Mouse (Mus musculus) left cerebral cortex, postnatal 14 days (tissue): Measurements from ENCODE around the gene Sarnp. TPM values are rescaled to one million over a fixed set of nuclear protein-coding genes. Genes with fewer than 3 reads are reported as not detected.
A peak's percentile ranks its signal among the peaks of the same experiment; 100 is the strongest.
"Not testable (repeated sequence)": the region's sequence is repeated elsewhere in the genome, so short reads cannot be mapped to it uniquely, and the experiment has no call there.

Experiments used
- DNase-seq, 2 experiments: peaks; one replicate each; pipeline ENCODE4 v3.0.0; 2021 to 2022; ENCODE audit warnings: low spot score in 2 of 2, mixed read lengths in 1 of 2
- intact Hi-C: fragments of 180-260 bp; cut with DNase I; formaldehyde crosslinking; loops from one replicate; pipeline ENCODE4 v1.15.1; 2025
- total RNA-seq, 2 experiments: library from RNA; stranded (reverse); gene quantifications; 2 replicates each; pipeline ENCODE4 v1.2.3; 2021

Gene Sarnp
- total RNA-seq, 2 experiments from 2014 or later = 38.9 to 41.7 TPM

- intact Hi-C loops = no loop called here
- no peak for DNase-seq
Measured at GRCm38 (mm10) chr10:128806086-128806485, 11.0 kb upstream of the Sarnp start.

- intact Hi-C loops = no loop called here
- no peak for DNase-seq
Measured at GRCm38 (mm10) chr10:128807018-128807417, 10.1 kb upstream of the Sarnp start.

GRCm38 (mm10) chr10:128820217-128820616 is 3.1 kb downstream of the Sarnp start:
- no peak for DNase-seq
- intact Hi-C loops = no loop called here

DNA sequence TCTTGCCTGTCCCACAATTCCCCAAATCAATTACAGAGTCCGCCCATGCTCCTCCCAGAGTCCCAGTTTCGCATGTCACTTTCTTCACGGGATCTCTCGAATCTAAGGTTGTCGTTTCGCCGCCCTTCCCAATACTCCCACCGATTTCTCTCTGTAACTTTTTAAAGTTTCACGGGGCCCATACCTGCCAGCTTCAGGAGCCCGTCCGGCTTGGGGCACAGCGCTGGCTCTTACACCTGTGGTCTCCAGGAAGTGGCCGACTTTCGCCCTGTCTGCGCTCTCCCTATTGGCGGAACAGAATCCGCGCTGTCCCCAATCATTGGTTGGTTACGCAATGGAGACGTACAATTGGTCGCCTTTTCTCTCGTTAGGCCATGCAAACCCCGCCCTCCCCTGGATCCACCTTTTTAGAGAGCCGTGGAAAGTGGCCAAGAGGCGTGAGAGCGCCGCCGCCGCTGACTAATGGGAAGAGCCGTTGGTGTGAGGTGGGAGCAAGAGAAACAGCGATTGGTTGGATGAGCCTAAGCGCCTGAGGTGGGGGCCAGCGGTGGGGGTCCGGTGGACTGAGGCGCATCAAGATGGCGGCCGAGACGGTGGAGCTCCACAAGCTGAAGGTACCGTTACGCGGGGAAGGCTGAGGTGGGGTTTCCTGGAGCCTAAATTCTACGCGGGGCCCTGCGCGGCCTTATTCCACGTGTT is 4.4 kb downstream of the Sarnp start, which contains the start of gene Ormdl2:
Gene Ormdl2, minus strand, starts transcription at position 288 of the 699 bp plus-strand sequence.
- peak; percentile 99 to 100 for DNase-seq
- intact Hi-C loops = no loop called here

DNA sequence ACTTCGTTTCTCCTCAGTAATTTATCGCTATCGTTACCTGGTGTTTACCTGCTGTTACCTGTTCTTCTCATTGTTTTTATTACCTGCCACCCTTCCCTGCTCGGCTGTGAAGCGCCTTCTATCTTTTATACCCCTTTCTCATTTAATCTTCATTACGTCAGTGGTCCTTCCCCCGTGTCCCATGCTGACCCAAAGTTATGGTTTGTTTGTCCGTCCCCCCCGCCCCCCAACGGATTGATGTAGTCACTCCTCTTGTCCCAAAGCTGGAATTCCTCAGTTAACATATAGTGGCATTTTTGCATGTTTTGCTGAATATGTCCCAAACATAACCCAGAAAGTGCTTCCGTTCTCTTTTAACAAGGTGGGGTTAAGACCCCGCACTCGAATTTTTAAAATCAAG is 5.0 kb downstream of the Sarnp start:
- intact Hi-C loops = no loop called here
- DNase-seq = no peak

GRCm38 (mm10) chr10:128823087-128823486 is 6.0 kb downstream of the Sarnp start:
- intact Hi-C loops, DNase-seq: not testable (repeated sequence)

- no peak for DNase-seq
- intact Hi-C loops = no loop called here
Measured at GRCm38 (mm10) chr10:128823821-128824220, 6.7 kb downstream of the Sarnp start.

DNA sequence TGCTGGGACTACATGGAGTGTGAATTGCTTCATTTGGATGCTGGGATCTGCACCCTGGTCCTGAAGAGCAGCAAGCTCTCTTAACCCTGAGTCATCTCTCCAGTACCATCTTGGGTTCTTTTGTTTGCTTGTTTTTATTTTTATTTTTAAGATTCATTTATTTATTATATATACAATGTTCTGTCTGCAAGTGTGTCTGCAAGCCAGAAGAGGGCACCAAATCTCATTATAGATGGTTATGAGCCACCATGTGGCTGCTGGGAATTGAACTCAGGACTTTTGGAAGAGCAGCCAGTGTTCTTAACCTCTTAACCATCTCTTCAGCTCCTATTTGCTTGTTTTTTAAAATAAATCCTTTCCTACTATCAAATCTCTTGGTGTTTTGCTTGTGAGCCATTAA is 20.3 kb downstream of the Sarnp start:
- intact Hi-C loops = no loop called here
- DNase-seq = no peak

DNA sequence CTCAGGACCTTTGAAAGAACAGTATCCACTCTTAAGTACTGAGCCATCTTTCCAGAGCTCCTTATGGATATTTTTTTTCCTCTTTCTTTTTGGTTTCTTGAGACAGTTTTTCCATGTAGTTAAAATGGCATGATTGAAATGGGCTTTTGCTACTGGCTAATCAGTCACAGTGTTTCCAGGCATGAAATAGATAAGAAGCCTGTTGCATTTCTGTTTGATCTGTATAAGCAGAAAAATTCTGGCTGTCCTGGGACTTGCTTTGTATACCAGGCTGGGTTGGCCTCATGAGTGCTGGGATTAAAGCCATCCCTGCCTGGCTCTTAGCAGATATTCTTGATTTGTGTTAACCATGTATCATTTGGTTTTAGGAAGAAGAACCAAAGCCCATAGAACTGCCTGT is 22.3 kb downstream of the Sarnp start:
- DNase-seq = no peak
- intact Hi-C loops = no loop called here

GRCm38 (mm10) chr10:128840612-128841011 is 23.5 kb downstream of the Sarnp start:
- DNase-seq = no peak
- intact Hi-C loops = no loop called here

GRCm38 (mm10) chr10:128843260-128843659 is 26.1 kb downstream of the Sarnp start:
- no peak for DNase-seq
- intact Hi-C loops = no loop called here

DNA sequence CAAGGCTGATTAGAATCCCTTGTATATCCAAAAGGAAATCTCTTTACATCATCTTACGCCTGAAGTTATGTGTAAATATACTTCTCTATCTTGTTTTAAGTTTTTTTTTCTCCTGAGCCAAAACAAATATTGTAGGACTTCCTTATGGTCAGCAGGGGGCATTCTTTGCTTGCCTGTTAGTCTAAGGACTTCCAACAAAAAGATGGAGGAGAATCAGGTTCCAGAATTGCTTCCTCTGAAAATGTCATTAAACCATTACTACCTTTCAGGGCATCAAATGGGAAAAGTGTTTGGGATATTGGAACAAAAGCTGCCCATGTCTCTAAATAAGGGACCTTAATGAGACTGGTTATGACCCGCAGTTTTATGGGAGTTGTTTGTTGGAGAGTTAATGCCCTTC is 28.4 kb downstream of the Sarnp start:
- intact Hi-C loops = loop anchor here (2.0 to 5.0 kb wide), 2 partner anchors 49 to 132 kb away; no protein-coding TSS in a partner anchor
- peak; percentile 24 to 33 for DNase-seq

GRCm38 (mm10) chr10:128846664-128847063 is 29.5 kb downstream of the Sarnp start:
- DNase-seq = no peak
- intact Hi-C loops = loop anchor here (5.0 kb wide), 1 partner anchor 131 kb away; no protein-coding TSS in a partner anchor

- no peak for DNase-seq
- intact Hi-C loops = loop anchor here (5.0 kb wide), 1 partner anchor 129 kb away; no protein-coding TSS in a partner anchor
Measured at GRCm38 (mm10) chr10:128848426-128848825, 31.3 kb downstream of the Sarnp start.

DNA sequence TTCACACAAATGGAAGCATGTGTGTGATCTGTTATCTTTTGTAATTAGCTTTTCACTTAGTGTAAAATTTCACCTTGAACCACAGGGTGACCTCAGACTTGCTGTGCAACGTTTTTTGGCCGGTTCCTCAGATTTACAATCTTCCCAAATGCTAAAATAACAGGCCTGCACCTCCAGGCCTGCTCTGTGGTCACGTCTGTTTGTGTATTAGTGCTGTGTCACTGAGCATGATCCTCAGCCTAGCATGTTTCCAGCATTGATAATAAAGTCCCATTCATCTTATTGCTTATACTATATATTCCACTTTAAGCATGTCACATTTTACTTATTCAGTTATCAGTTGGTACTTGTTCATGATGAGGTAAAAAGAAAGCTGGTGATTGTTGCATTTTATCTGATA is 33.2 kb downstream of the Sarnp start:
- no peak for DNase-seq
- intact Hi-C loops = no loop called here

GRCm38 (mm10) chr10:128861176-128861575 is 44.0 kb downstream of the Sarnp start:
- intact Hi-C loops = no loop called here
- no peak for DNase-seq

- DNase-seq = no peak
- intact Hi-C loops = no loop called here
Measured at GRCm38 (mm10) chr10:128866042-128866441, 48.9 kb downstream of the Sarnp start.

DNA sequence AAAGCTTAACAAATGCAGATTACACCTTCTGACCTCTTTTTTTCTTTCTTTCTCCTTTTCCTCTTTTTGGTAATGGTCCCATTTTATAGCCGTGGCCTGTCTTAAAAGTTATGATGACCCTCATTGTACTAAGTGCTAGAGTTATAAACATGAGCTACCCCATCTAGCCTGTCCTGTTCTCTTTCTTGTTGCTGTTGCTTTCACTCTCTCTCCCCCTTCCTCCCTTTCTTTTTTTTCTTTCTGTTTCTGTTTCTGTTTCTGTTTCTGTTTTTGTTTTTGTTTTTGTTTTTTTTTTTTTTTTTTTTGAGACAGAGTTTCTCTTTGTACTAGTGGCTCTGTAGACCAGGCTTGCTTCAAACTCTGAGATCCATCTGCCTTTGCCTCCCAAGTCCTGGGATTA is 49.4 kb downstream of the Sarnp start:
- intact Hi-C loops = no loop called here
- DNase-seq = no peak

DNA sequence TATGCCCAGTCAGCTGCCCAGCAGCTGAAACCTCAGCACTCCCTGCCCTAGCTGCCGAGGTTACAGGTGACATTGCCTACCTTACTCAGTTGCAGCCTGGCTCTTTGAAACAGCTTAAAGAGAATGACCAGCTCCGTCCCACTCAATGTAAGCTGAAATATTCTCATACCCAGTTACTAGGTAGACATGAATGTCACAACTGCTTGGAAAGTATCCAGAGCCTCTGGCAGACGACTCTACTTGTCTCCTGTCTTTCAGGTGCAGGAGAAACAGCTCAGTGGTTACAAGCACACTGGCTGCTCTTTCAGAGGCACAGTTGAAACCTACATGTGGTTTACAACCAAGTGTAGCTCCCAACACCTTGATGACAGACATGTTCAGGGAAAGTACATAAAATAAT is 53.2 kb downstream of the Sarnp start:
- intact Hi-C loops = no loop called here

GRCm38 (mm10) chr10:128878291-128878690 is 61.2 kb downstream of the Sarnp start:
- no peak for DNase-seq
- intact Hi-C loops = no loop called here

More for the DNA sequence above, 53.2 kb downstream of the Sarnp start:
- no peak for DNase-seq

DNA sequence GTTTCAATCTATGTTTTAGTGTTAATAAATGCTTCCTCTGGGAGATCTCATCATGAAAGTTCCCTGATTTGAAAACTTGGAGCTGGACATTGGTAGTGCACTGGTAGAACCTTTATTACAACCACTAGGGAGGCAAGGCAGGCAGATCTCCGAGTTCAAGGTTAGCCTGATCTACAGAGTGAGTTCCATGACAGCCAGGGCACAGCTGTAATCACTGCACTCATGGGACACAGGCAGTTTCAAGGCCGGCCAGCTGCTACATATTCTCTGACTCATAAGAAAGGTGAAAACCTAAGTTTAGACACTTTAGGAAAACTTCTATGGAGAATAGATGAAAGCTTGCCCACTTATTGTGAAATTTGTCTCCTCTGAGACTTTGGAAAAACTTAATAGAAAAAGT is 61.7 kb downstream of the Sarnp start:
- no peak for DNase-seq
- intact Hi-C loops = no loop called here
